ENCODE assay signal across 8 mouse cellular contexts in genomic region chr10:93160807-93161510, GRCm38 (mm10). TPM values are rescaled to one million over a fixed set of nuclear protein-coding genes. Genes with fewer than 3 reads are reported as not detected.
DNase-seq lines count a peak whose midpoint lies in the region; TF ChIP-seq lines count a peak whose summit lies in the region.

TSS of gene Cdk17 (plus strand) at chr10:93160875.

- H3K9ac ChIP-seq in ES-Bruce4 (ENCODE audit: low read depth, poor library complexity, severe bottlenecking), result peak within 1 kb of the TSS; percentile 99

- peak within 1 kb of the TSS; percentile 96 for H3K4me3 ChIP-seq in ES-Bruce4 (ENCODE audit: low read depth, low read length)
- peak within 1 kb of the TSS; percentile 99 for H3K4me3 ChIP-seq in hindbrain, embryonic 10.5 days

- H3K27me3 ChIP-seq in ES-Bruce4 (ENCODE audit: control insufficient read depth, insufficient read depth, low read length, poor library complexity, severe bottlenecking), result no peaks in the 10 kb centered on the region
- no peaks in the 10 kb centered on the region for H3K27me3 ChIP-seq in hindbrain, embryonic 10.5 days (ENCODE audit: insufficient read depth, poor library complexity, severe bottlenecking)

- H3K27ac ChIP-seq in ES-Bruce4 (ENCODE audit: insufficient read depth, low read length), result peak within 1 kb of the TSS; percentile 84
- peak within 1 kb of the TSS; percentile 99 for H3K27ac ChIP-seq in hindbrain, embryonic 10.5 days

- under 1% methylated on average over 97 of the region's 97 CpGs for WGBS in hindbrain, embryonic 10.5 days

- no peak for TF ChIP-seq EP300 in ES-Bruce4 (IDR thresholded peaks at IDR 0.05; ENCODE audit: insufficient read depth, low read depth, low read length)

- no peaks in the 10 kb centered on the region for H3K9me3 ChIP-seq in ES-Bruce4 (replicated peaks; ENCODE audit: control insufficient read depth, insufficient read depth, low read length, poor library complexity, severe bottlenecking)
- no peaks in the 10 kb centered on the region for H3K9me3 ChIP-seq in hindbrain, embryonic 10.5 days

- no peak for TF ChIP-seq CTCF in ES-Bruce4 (IDR thresholded peaks at IDR 0.05; ENCODE audit: low read depth, low read length)

- no peak for TF ChIP-seq POLR2A in ES-Bruce4 (IDR thresholded peaks at IDR 0.05; ENCODE audit: insufficient read depth, low read length)

- H3K4me1 ChIP-seq in ES-Bruce4 (ENCODE audit: control insufficient read depth, insufficient read depth, low read length), result no peaks in the 10 kb centered on the region
- peaks cover 43% of the 10 kb centered on the region for H3K4me1 ChIP-seq in hindbrain, embryonic 10.5 days (replicated peaks)

- DNase-seq in cerebellum, adult 8-10 months, result peak; percentile 72
- DNase-seq in frontal cortex, adult 2 months (ENCODE audit: extremely low spot score in 1 of 2, low spot score in 1 of 2), result peak in 1 of 2 experiments; percentile 49
- DNase-seq in hindbrain, embryonic 10.5 days (ENCODE audit: low spot score), result peak; percentile 75
- DNase-seq in layer of hippocampus, postnatal 14 days (ENCODE audit: low spot score in 2 of 2), result peak; percentile 62 to 77
- DNase-seq in lung, postnatal 10 days, result peak; percentile 75
- peak; percentile 53 for DNase-seq in ovary, postnatal 14 days (ENCODE audit: low spot score)
- DNase-seq in thymus, postnatal 36 days, result peak; percentile 80 to 86

- no peaks in the 10 kb centered on the region for H3K36me3 ChIP-seq in ES-Bruce4 (ENCODE audit: control insufficient read depth, insufficient read depth, low read length, poor library complexity, severe bottlenecking)
- no peaks in the 10 kb centered on the region for H3K36me3 ChIP-seq in hindbrain, embryonic 10.5 days

RNA-seq across cellular contexts. Expression of gene Cdk17, which starts in this region (rescaled TPM):
- 42.9 and 44.2 TPM in 2 replicates for polyA plus RNA-seq in ES-Bruce4 (2011; ENCODE audit: insufficient read depth, insufficient read length, low read depth, missing spikeins)
- 139 and 147 TPM in 2 replicates for polyA plus RNA-seq in frontal cortex, adult 2 months (2012; rRNA removed)
- 20.6 and 22.6 TPM in 2 replicates for polyA plus RNA-seq in hindbrain, embryonic 10.5 days (2016; fragmentation: Nextera tagmentation; extraction: Ambion mirVana)
- total RNA-seq in layer of hippocampus, postnatal 14 days (2021), result 100 to 1,000 TPM; 138 to 142 TPM
